Mouse (Mus musculus) midbrain, embryonic 13.5 days (tissue): ENCODE data around the gene Cep131. TPM values are rescaled to one million over a fixed set of nuclear protein-coding genes. Genes with fewer than 3 reads are reported as not detected.

Experiments used
- ATAC-seq: fragments of 200-750 bp; cut with Nextera tagmentation; 2 replicates; pipeline ENCODE4 v1.8.0; 2017; ENCODE audit warnings: mild to moderate bottlenecking, moderate TSS enrichment, moderate library complexity
- H3K27ac ChIP-seq: fragments of 300-500 bp; sonication (generic); 2 replicates; pipeline ENCODE4 v1.5.1; 2015; ENCODE audit warnings: inconsistent platforms, mild to moderate bottlenecking, moderate library complexity
- H3K27me3 ChIP-seq: fragments of 300-500 bp; sonication (generic); 2 replicates; pipeline ENCODE4 v1.6.1; 2015; ENCODE audit warnings: mild to moderate bottlenecking, inconsistent platforms
- H3K36me3 ChIP-seq: fragments of 300-500 bp; sonication (generic); 2 replicates; pipeline ENCODE4 v1.6.1; 2015; ENCODE audit warnings: mild to moderate bottlenecking, inconsistent platforms
- H3K4me1 ChIP-seq: fragments of 300-500 bp; sonication (generic); replicated peaks from 2 replicates; pipeline ENCODE4 v1.6.1; 2015; ENCODE audit warnings: inconsistent platforms
- H3K4me2 ChIP-seq: fragments of 300-500 bp; sonication (generic); replicated peaks from 2 replicates; pipeline ENCODE4 v1.6.1; 2015; ENCODE audit warnings: moderate library complexity, mild to moderate bottlenecking, inconsistent platforms
- H3K4me3 ChIP-seq: fragments of 300-500 bp; sonication (generic); replicated peaks from 2 replicates; pipeline ENCODE4 v1.5.1; 2015; ENCODE audit warnings: mild to moderate bottlenecking, inconsistent platforms
- H3K9ac ChIP-seq: fragments of 300-500 bp; sonication (generic); replicated peaks from 2 replicates; pipeline ENCODE4 v1.6.1; 2015; ENCODE audit warnings: mild to moderate bottlenecking, inconsistent platforms
- H3K9me3 ChIP-seq: fragments of 300-500 bp; sonication (generic); 2 replicates; pipeline ENCODE4 v1.6.1; 2016; ENCODE audit warnings: mild to moderate bottlenecking, inconsistent platforms
- WGBS: fragments of 180-500 bp; shearing (Covaris S2); methylation state at CpG from one replicate; pipeline ENCODE4 v1.1.7; 2015; 5-methylcytosine and 5-hydroxymethylcytosine counted together
- polyA plus RNA-seq: library from polyadenylated mRNA; unstranded; fragments of >200 nt; fragmentation: Nextera tagmentation; extraction: Ambion mirVana; gene quantifications from 2 replicates; pipeline ENCODE4 v1.2.1, GENCODE M21; 2015

Cep131 gene
- polyA plus RNA-seq, 1 experiment from 2014 or later = 37.9 TPM

DNA sequence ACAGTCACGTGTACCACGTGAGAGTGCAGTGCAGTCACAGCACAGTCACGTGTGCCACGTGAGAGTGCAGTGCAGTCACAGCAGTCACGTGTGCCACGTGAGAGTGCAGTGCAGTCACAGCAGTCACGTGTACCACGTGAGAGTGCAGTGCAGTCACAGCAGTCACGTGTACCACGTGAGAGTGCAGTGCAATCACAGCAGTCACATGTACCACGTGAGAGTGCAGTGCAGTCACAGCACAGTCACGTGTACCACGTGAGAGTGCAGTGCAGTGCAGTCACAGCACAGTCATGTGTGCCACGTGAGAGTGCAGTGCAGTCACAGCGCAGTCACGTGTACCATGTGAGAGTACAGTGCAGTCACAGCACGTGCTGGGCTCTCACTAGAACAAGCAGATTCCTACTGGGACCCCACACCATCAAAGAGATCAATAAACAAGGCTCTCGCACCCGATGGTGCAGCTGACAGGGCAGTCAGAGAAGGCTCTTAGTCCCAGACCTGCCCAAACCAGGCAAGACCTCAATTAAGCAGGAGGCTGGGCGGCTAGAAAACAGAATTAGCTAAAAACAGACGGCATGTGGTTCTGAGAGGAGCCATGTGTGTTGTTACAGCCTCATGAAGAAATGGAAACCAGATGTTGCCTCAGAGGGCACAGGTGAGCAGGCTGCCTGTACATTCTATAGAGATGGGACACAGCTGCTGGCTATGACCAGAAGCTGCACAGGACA, 28.0 kb upstream of the Cep131 start:
- no peak overlapping the region for H3K9ac ChIP-seq
- no peak overlapping the region for H3K27ac ChIP-seq
- no peak overlapping the region for H3K4me2 ChIP-seq
- H3K36me3 ChIP-seq = peaks cover 54% of the 10 kb centered on the region
- H3K27me3 ChIP-seq = no peaks in the 10 kb centered on the region
- ATAC-seq = no peak
- peaks cover 5% of the 10 kb centered on the region; the same call in 1 of the 2 replicates for H3K4me1 ChIP-seq
- 94% methylated on average over 21 of the region's 21 CpGs for WGBS
- H3K9me3 ChIP-seq = no peaks in the 10 kb centered on the region
- H3K4me3 ChIP-seq = no peak overlapping the region

GRCm38 (mm10) chr11:120112136-120112535, 25.5 kb upstream of the Cep131 start:
- H3K9ac ChIP-seq = no peak overlapping the region
- H3K36me3 ChIP-seq = peaks cover 61% of the 10 kb centered on the region
- H3K4me1 ChIP-seq = peaks cover 5% of the 10 kb centered on the region; the same call in 1 of the 2 replicates
- 91% methylated on average over 4 of the region's 4 CpGs for WGBS
- H3K27ac ChIP-seq = no peak overlapping the region
- H3K4me2 ChIP-seq = no peak overlapping the region
- no peak for ATAC-seq
- H3K27me3 ChIP-seq = no peaks in the 10 kb centered on the region
- H3K4me3 ChIP-seq = no peak overlapping the region
- H3K9me3 ChIP-seq = no peaks in the 10 kb centered on the region

DNA sequence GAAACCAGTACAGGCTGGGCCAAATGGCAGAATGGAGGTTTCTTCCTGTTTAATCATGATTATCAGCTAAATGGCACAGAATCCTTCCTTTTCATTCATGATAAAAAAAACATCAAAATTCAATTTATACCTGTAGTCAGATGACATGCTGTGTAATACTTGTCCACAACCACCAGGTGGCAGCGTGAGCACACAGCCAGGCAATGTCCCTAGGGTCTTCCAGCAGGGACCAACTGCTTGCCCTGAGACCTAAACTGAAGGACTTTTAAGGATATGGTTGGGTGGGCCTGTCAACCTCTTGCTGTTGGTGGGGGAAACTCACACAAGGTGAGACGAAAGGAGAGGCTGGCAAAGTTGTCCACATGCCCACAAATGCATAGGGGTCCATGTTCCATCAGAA, 24.4 kb upstream of the Cep131 start:
- H3K27me3 ChIP-seq = no peaks in the 10 kb centered on the region
- WGBS = 9% methylated on average over 2 of the region's 2 CpGs
- H3K4me3 ChIP-seq = no peak overlapping the region
- 0 out of 2 replicates have a peak overlapping the region, but pooled peaks have one; percentile 47 for H3K27ac ChIP-seq
- peaks cover 5% of the 10 kb centered on the region; the same call in 1 of the 2 replicates for H3K4me1 ChIP-seq
- peaks cover 59% of the 10 kb centered on the region for H3K36me3 ChIP-seq
- no peaks in the 10 kb centered on the region for H3K9me3 ChIP-seq
- no peak overlapping the region for H3K9ac ChIP-seq
- no peak for ATAC-seq
- H3K4me2 ChIP-seq = no peak overlapping the region

DNA sequence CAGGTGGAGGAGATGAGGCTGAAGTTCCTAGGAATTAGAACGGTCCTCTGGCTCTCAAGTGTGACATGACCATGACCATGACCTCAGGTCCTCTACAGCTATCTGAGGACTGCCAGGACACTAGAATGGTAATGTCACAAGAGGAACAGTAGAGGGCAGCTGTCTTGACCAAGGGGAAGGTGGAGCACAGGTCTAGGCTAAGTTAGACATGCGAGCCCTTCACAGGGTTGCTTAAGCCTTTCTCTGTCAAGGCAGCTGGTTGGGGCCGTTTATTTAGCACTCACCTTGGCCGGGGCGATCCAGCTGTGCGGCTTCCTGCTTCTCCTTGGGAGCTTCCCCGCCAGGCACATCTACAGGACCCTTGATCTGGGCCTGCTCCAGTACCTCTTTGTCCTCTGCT, 23.9 kb upstream of the Cep131 start:
- Histone ChIP-seq H3K9me3 (no peaks in the 10 kb centered on the region), H3K9ac (no peak overlapping the region), H3K27ac (no peak overlapping the region), H3K4me3 (no peak overlapping the region), H3K36me3 (peaks cover 59% of the 10 kb centered on the region), H3K4me2 (no peak overlapping the region), H3K4me1 (peaks cover 5% of the 10 kb centered on the region; the same call in 1 of the 2 replicates), H3K27me3 (no peaks in the 10 kb centered on the region)
- WGBS = 71% methylated on average over 7 of the region's 7 CpGs
- peak; percentile 29 for ATAC-seq

- peak; percentile 44; the same call in 1 of the 2 replicates for ATAC-seq
- H3K4me1 ChIP-seq = peaks cover 5% of the 10 kb centered on the region; the same call in 1 of the 2 replicates
- H3K36me3 ChIP-seq = peaks cover 59% of the 10 kb centered on the region
- 70% methylated on average over 14 of the region's 14 CpGs for whole genome bisulfite sequencing
- H3K4me2 ChIP-seq = no peak overlapping the region
- no peak overlapping the region for H3K4me3 ChIP-seq
- no peaks in the 10 kb centered on the region for H3K9me3 ChIP-seq
- no peaks in the 10 kb centered on the region for H3K27me3 ChIP-seq
- no peak overlapping the region for H3K27ac ChIP-seq
- H3K9ac ChIP-seq = 0 out of 2 replicates have a peak overlapping the region, but pooled peaks have one; percentile 0
Measured at GRCm38 (mm10) chr11:120109558-120110210, 23.1 kb upstream of the Cep131 start.

DNA sequence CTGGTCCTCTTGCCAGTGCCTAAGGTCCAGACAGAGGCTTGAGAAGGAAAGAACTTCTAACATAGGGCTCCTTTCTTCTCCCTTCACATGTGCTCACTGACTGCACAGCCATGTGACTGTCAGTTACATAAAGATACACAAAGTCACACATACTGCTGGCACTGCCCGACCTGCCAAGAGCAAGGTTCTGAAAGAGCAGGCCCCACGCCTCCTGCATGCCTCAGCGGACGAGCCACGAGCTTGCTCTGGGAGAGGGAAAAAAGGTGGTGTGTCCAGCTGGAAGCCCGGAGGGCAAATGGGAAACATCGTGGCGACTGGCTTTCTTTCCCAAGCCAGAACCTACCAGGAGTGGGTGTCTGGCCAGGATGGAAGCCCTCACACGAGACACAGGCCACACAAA, 21.2 kb upstream of the Cep131 start:
- Histone ChIP-seq H3K9ac (no peak overlapping the region), H3K4me3 (no peak overlapping the region), H3K27ac (no peak overlapping the region), H3K36me3 (peaks cover 64% of the 10 kb centered on the region), H3K9me3 (no peaks in the 10 kb centered on the region), H3K4me2 (no peak overlapping the region), H3K4me1 (peaks cover 5% of the 10 kb centered on the region; the same call in 1 of the 2 replicates), H3K27me3 (no peaks in the 10 kb centered on the region)
- ATAC-seq = no peak
- WGBS = 87% methylated on average over 9 of the region's 9 CpGs

DNA sequence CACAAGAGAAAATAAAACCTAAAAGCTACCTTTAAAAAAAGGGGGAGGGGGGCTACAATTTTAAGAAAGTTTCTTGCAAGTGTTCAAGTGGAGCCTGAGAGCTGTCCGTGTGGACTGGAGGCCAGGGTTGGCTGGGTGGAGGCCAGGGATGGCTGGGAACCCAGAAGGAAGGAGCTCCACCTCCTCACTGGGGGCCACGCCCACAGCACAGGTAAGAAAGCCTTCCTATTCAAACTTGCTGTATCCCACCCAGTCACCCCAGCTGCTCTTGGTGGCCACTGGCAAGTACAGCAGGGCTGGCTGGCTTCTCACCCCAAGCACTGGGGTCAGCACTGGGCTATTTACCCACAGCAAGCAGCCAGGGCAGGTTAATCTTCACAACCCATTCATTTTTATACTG, 20.4 kb upstream of the Cep131 start:
- no peak overlapping the region for H3K9ac ChIP-seq
- peaks cover 5% of the 10 kb centered on the region; the same call in 1 of the 2 replicates for H3K4me1 ChIP-seq
- ATAC-seq = no peak
- no peaks in the 10 kb centered on the region for H3K27me3 ChIP-seq
- no peak overlapping the region for H3K4me2 ChIP-seq
- no peak overlapping the region for H3K4me3 ChIP-seq
- WGBS = 70% methylated on average over 2 of the region's 2 CpGs
- no peaks in the 10 kb centered on the region for H3K9me3 ChIP-seq
- peaks cover 64% of the 10 kb centered on the region for H3K36me3 ChIP-seq
- H3K27ac ChIP-seq = no peak overlapping the region

DNA sequence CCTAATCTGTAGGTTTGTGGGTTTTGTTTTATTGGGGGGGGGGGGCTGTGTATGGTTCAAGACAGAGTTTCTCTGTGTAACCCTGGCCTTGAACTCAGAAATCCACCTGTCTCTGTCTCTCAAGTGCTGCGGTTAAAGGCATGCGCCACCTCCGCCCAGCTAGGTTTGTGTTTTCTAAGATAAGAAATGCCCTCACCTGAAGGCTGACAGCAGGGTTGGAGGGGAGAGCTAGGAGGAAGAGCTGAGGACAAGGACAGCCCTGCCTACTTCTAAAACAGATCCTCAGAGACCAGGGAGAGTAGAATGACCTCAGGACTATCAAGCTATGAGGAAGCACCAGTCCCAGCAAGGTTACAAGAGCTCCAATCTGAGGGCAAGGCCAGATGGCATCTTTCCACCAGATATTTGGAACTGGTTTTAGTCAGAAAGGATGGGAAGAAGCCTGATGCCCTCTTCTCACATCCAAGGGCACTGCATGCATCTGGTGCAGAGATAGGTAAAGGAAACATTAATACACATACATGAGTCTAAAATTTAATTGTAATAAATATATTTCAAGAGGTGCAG, 16.9 kb upstream of the Cep131 start:
- Histone ChIP-seq H3K27ac (no peak overlapping the region), H3K4me2 (no peak overlapping the region), H3K36me3 (peaks cover 55% of the 10 kb centered on the region), H3K9ac (no peak overlapping the region), H3K9me3 (no peaks in the 10 kb centered on the region), H3K4me1 (peaks cover 17% of the 10 kb centered on the region), H3K27me3 (no peaks in the 10 kb centered on the region), H3K4me3 (no peak overlapping the region)
- ATAC-seq = no peak
- WGBS = 94% methylated on average over 3 of the region's 3 CpGs

- Histone ChIP-seq H3K4me1 (peaks cover 27% of the 10 kb centered on the region), H3K9me3 (no peaks in the 10 kb centered on the region), H3K4me3 (no peak overlapping the region), H3K27ac (peak overlapping the region; percentile 20), H3K4me2 (no peak overlapping the region), H3K9ac (no peak overlapping the region), H3K36me3 (peaks cover 41% of the 10 kb centered on the region), H3K27me3 (no peaks in the 10 kb centered on the region)
- 7% methylated on average over 3 of the region's 3 CpGs for WGBS
- ATAC-seq = no peak
Measured at GRCm38 (mm10) chr11:120101036-120101435, 14.4 kb upstream of the Cep131 start.

GRCm38 (mm10) chr11:120098588-120099511, 12.2 kb upstream of the Cep131 start, which contains the start of the genes Tepsin and Ndufaf8:
Gene Tepsin (minus strand): TSS chr11:120098731.
Gene Ndufaf8 (plus strand): TSS chr11:120098928.
- peak within 1 kb of the TSS; percentile 88 for H3K9ac ChIP-seq
- under 1% methylated on average over 77 of the region's 77 CpGs for WGBS
- H3K36me3 ChIP-seq = peaks cover 38% of the 10 kb centered on the region
- H3K4me2 ChIP-seq = peak within 1 kb of the TSS; percentile 98
- peak within 1 kb of the TSS; percentile 80 for H3K4me3 ChIP-seq
- ATAC-seq = peak; percentile 97
- no peaks in the 10 kb centered on the region for H3K9me3 ChIP-seq
- peaks cover 27% of the 10 kb centered on the region for H3K4me1 ChIP-seq
- no peaks in the 10 kb centered on the region for H3K27me3 ChIP-seq
- H3K27ac ChIP-seq = peak within 1 kb of the TSS; percentile 94

- Histone ChIP-seq H3K4me2 (no peak overlapping the region), H3K9me3 (no peaks in the 10 kb centered on the region), H3K36me3 (peaks cover 63% of the 10 kb centered on the region), H3K4me1 (peaks cover 8% of the 10 kb centered on the region), H3K9ac (no peak overlapping the region), H3K4me3 (no peak overlapping the region), H3K27ac (no peak overlapping the region), H3K27me3 (no peaks in the 10 kb centered on the region)
- WGBS = 74% methylated on average over 23 of the region's 23 CpGs
- ATAC-seq = no peak
Measured at GRCm38 (mm10) chr11:120092817-120093591, 6.4 kb upstream of the Cep131 start.
